Mouse (Mus musculus) CH12.LX (cell line): ENCODE data around the gene Mmp15. TPM values are rescaled to one million over a fixed set of nuclear protein-coding genes. Genes with fewer than 3 reads are reported as not detected.

Experiments used
- DNase-seq: peaks from one replicate; pipeline ENCODE4 v3.0.0-alpha.2; 2013; ENCODE audit errors: extremely low read depth
- H3K27ac ChIP-seq: 2 replicates; pipeline ENCODE4 v1.5.1; 2012; ENCODE audit warnings: low read depth, mild to moderate bottlenecking, control low read depth, moderate library complexity; ENCODE audit not compliant: insufficient read depth
- H3K27me3 ChIP-seq: replicated peaks from 2 replicates; pipeline ENCODE3; 2012; ENCODE audit warnings: inconsistent platforms
- H3K36me3 ChIP-seq, 2 experiments: replicated peaks in 1 of 2; 2 replicates each; pipeline versions ENCODE3 to v1.6.1; 2012; ENCODE audit warnings: inconsistent platforms in 1 of 2, low read length in 1 of 2, mild to moderate bottlenecking in 1 of 2, mixed read lengths in 1 of 2, moderate library complexity in 1 of 2; ENCODE audit not compliant: control insufficient read depth in 1 of 2, insufficient read depth in 1 of 2
- H3K4me1 ChIP-seq, 2 experiments: 2 replicates each; pipeline ENCODE4 v1.6.1; 2012; ENCODE audit warnings: inconsistent platforms in 1 of 2, moderate library complexity in 1 of 2; ENCODE audit not compliant: insufficient read depth in 2 of 2, control insufficient read depth in 1 of 2
- H3K4me2 ChIP-seq: 2 replicates; pipeline ENCODE4 v1.6.1; 2012; ENCODE audit warnings: low read depth, mild to moderate bottlenecking, control low read depth; ENCODE audit not compliant: poor library complexity, insufficient read depth, severe bottlenecking
- H3K4me3 ChIP-seq, 3 experiments: fragments of 150-350 bp in 1 of 3; sonication (generic) in 1 of 3; replicated peaks in 1 of 3; 2 replicates each; pipeline versions ENCODE3 to v1.5.1; 2011 to 2012; ENCODE audit warnings: low read depth in 2 of 3, low read length in 2 of 3, mild to moderate bottlenecking in 2 of 3, moderate library complexity in 2 of 3, control low read depth in 1 of 3, improper control_type of control experiment in 1 of 3, inconsistent platforms in 1 of 3, mixed read lengths in 1 of 3; ENCODE audit not compliant: poor library complexity in 1 of 3
- H3K79me2 ChIP-seq: replicated peaks from 2 replicates; pipeline ENCODE4 v1.6.1; 2012; ENCODE audit warnings: mild to moderate bottlenecking, moderate library complexity; ENCODE audit not compliant: control insufficient read depth, poor library complexity, insufficient read depth, severe bottlenecking; ENCODE audit errors: extremely low read depth
- H3K9ac ChIP-seq: 2 replicates; pipeline ENCODE4 v1.6.1; 2012; ENCODE audit warnings: low read depth, mild to moderate bottlenecking, control low read depth, moderate library complexity; ENCODE audit not compliant: insufficient read depth
- H3K9me3 ChIP-seq: replicated peaks from 2 replicates; pipeline ENCODE3; 2012; ENCODE audit warnings: low read length, inconsistent platforms, mixed read lengths
- CHD1 ChIP-seq: IDR thresholded peaks from 2 replicates; pipeline ENCODE4 v1.6.1; 2012; ENCODE audit warnings: low read depth, low read length, improper control_type of control experiment, inconsistent platforms
- CTCF ChIP-seq, 2 experiments: IDR thresholded peaks in 1 of 2; conservative IDR thresholded peaks in 1 of 2; 2 replicates each; pipeline ENCODE4 v1.5.1; 2011 to 2012; ENCODE audit warnings: low read depth in 2 of 2, low read length in 2 of 2, improper control_type of control experiment in 1 of 2, inconsistent platforms in 1 of 2, mild to moderate bottlenecking in 1 of 2, moderate library complexity in 1 of 2
- ELF1 ChIP-seq: IDR thresholded peaks from 2 replicates; pipeline ENCODE4 v1.6.1; 2014; ENCODE audit warnings: low read depth, mild to moderate bottlenecking, inconsistent platforms, low read length, improper control_type of control experiment
- EP300 ChIP-seq: IDR thresholded peaks from 2 replicates; pipeline ENCODE4 v1.6.1; 2011; ENCODE audit warnings: low read length, improper control_type of control experiment
- ETS1 ChIP-seq: conservative IDR thresholded peaks from 2 replicates; pipeline ENCODE4 v1.6.1; 2012; ENCODE audit warnings: low read depth, mild to moderate bottlenecking, inconsistent platforms, low read length, improper control_type of control experiment, moderate library complexity
- GABPA ChIP-seq: IDR thresholded peaks from 2 replicates; pipeline ENCODE4 v1.6.1; 2012; ENCODE audit warnings: low read depth, low read length, improper control_type of control experiment, inconsistent platforms; ENCODE audit not compliant: insufficient replicate concordance
- IRF4 ChIP-seq: IDR thresholded peaks from 2 replicates; pipeline ENCODE4 v1.6.1; 2014; ENCODE audit warnings: low read depth, mild to moderate bottlenecking, inconsistent platforms, low read length, improper control_type of control experiment
- JUND ChIP-seq: conservative IDR thresholded peaks from 2 replicates; pipeline ENCODE4 v1.6.1; 2011; ENCODE audit warnings: low read depth, low read length, improper control_type of control experiment
- KAT2A ChIP-seq: IDR thresholded peaks from 2 replicates; pipeline ENCODE4 v1.6.1; 2012; ENCODE audit warnings: low read length, improper control_type of control experiment, inconsistent platforms; ENCODE audit not compliant: insufficient replicate concordance
- MAFK ChIP-seq: IDR thresholded peaks from 2 replicates; pipeline ENCODE4 v1.6.1; 2011; ENCODE audit warnings: low read length, improper control_type of control experiment; ENCODE audit not compliant: insufficient replicate concordance
- MAX ChIP-seq: IDR thresholded peaks from 2 replicates; pipeline ENCODE4 v1.6.1; 2011; ENCODE audit warnings: low read length, improper control_type of control experiment
- MAZ ChIP-seq: IDR thresholded peaks from 2 replicates; pipeline ENCODE4 v1.6.1; 2012; ENCODE audit warnings: low read depth, mild to moderate bottlenecking, inconsistent platforms, low read length, improper control_type of control experiment, moderate library complexity
- MEF2A ChIP-seq: IDR thresholded peaks from 2 replicates; pipeline ENCODE4 v1.6.1; 2014; ENCODE audit warnings: low read depth, mild to moderate bottlenecking, inconsistent platforms, low read length, improper control_type of control experiment, borderline replicate concordance
- MXI1 ChIP-seq: IDR thresholded peaks from 2 replicates; pipeline ENCODE4 v1.6.1; 2011; ENCODE audit warnings: mild to moderate bottlenecking, low read depth, low read length, improper control_type of control experiment
- NELFE ChIP-seq: IDR thresholded peaks from 2 replicates; pipeline ENCODE4 v1.6.1; 2011; ENCODE audit warnings: low read depth, low read length, improper control_type of control experiment
- NRF1 ChIP-seq: IDR thresholded peaks from 2 replicates; pipeline ENCODE4 v1.6.1; 2014; ENCODE audit warnings: low read depth, mild to moderate bottlenecking, inconsistent platforms, low read length, improper control_type of control experiment, moderate library complexity
- PAX5 ChIP-seq: IDR thresholded peaks from 2 replicates; pipeline ENCODE4 v1.6.1; 2012; ENCODE audit warnings: low read length, inconsistent platforms, mixed read lengths
- POLR2A ChIP-seq: IDR thresholded peaks from 2 replicates; pipeline ENCODE4 v1.6.1; 2011; ENCODE audit warnings: low read depth, mild to moderate bottlenecking, improper control_type of control experiment, low read length
- RAD21 ChIP-seq: IDR thresholded peaks from 2 replicates; pipeline ENCODE4 v1.6.1; 2011; ENCODE audit warnings: low read depth, mild to moderate bottlenecking, low read length, improper control_type of control experiment, moderate library complexity
- RCOR1 ChIP-seq: conservative IDR thresholded peaks from 2 replicates; pipeline ENCODE4 v1.6.1; 2012; ENCODE audit warnings: low read depth, mild to moderate bottlenecking, inconsistent platforms, low read length, improper control_type of control experiment
- SIN3A ChIP-seq: IDR thresholded peaks from 2 replicates; pipeline ENCODE4 v1.6.1; 2012; ENCODE audit warnings: low read length, improper control_type of control experiment, inconsistent platforms
- TBP ChIP-seq: conservative IDR thresholded peaks from 2 replicates; pipeline ENCODE4 v1.6.1; 2011; ENCODE audit warnings: low read depth, low read length, improper control_type of control experiment
- TCF12 ChIP-seq: IDR thresholded peaks from 2 replicates; pipeline ENCODE4 v1.6.1; 2014; ENCODE audit warnings: low read depth, mild to moderate bottlenecking, inconsistent platforms, low read length, improper control_type of control experiment
- USF1 ChIP-seq: IDR thresholded peaks from 2 replicates; pipeline ENCODE4 v1.6.1; 2014; ENCODE audit warnings: low read depth, mild to moderate bottlenecking, inconsistent platforms, low read length, improper control_type of control experiment
- USF2 ChIP-seq: conservative IDR thresholded peaks from 2 replicates; pipeline ENCODE4 v1.6.1; 2011; ENCODE audit warnings: low read depth, low read length, improper control_type of control experiment
- ZC3H11A ChIP-seq: IDR thresholded peaks from 2 replicates; pipeline ENCODE4 v1.6.1; 2012; ENCODE audit warnings: low read depth, mild to moderate bottlenecking, inconsistent platforms, low read length, improper control_type of control experiment
- ZKSCAN1 ChIP-seq: IDR thresholded peaks from 2 replicates; pipeline ENCODE4 v1.6.1; 2012; ENCODE audit warnings: low read depth, inconsistent platforms, low read length, improper control_type of control experiment, borderline replicate concordance
- ZNF384 ChIP-seq: IDR thresholded peaks from 2 replicates; pipeline ENCODE4 v1.6.1; 2012; ENCODE audit warnings: low read depth, low read length, improper control_type of control experiment, inconsistent platforms
- dilution Hi-C: fragments of 300-500 bp; cut with MboI; formaldehyde crosslinking; loops from 2 replicates; pipeline ENCODE4 v1.14.3; 2020; ENCODE audit warnings: low sequenced_read_pairs; ENCODE audit not compliant: extremely low pct_unique_long_range_greater_than_20kb, extremely low pct_ligation_motif_present
- in situ Hi-C: fragments of 300-500 bp; cut with MboI; formaldehyde crosslinking; loops from 3 replicates; pipeline ENCODE4 v1.14.3; 2019; ENCODE audit warnings: low sequenced_read_pairs, low pct_ligation_motif_present, low pct_unique_long_range_greater_than_20kb, mixed read lengths
- polyA plus RNA-seq: library from polyadenylated mRNA; unstranded; fragments of >175 nt; gene quantifications from 2 replicates; pipeline ENCODE4 v1.2.1, GENCODE M21; 2012; ENCODE audit warnings: low read depth; ENCODE audit not compliant: insufficient read length
- total RNA-seq, 2 experiments: library from RNA; depleted of rRNA; stranded (reverse); fragments of 300-350 nt in 1 of 2; fragments of >200 nt in 1 of 2; gene quantifications; 2 replicates each; pipeline ENCODE4 v1.2.3; 2012 to 2014

Gene Mmp15
- total and polyA plus RNA-seq, 3 experiments = 0.04 to 0.44 TPM; not detected in 1

- Histone ChIP-seq H3K79me2 (no peaks in the 10 kb centered on the region), H3K36me3 (no peaks in the 10 kb centered on the region), H3K4me1 (peaks cover 3 to 23% of the 10 kb centered on the region in 2 experiments), H3K4me3 (no peak overlapping the region), H3K9me3 (peaks cover 5% of the 10 kb centered on the region), H3K27me3 (no peaks in the 10 kb centered on the region), H3K27ac (no peak overlapping the region)
- in situ Hi-C loops = no loop called here
- peak; percentile 34 for DNase-seq
- dilution Hi-C loops = no loop called here
- TF ChIP-seq ZNF384 = no peak
- TF ChIP-seq USF1 = no peak
- TF ChIP-seq ELF1 = peak; percentile 46
- peak; percentile 54; the same call in 1 of the 2 replicates for TF ChIP-seq MEF2A
- peak; percentile 60; the same call in 1 of the 2 replicates for TF ChIP-seq MAFK
- no peak for TF ChIP-seq PAX5
- no peak for TF ChIP-seq CTCF (conservative IDR thresholded peaks at IDR 0.05 in 1 of 2, IDR thresholded peaks at IDR 0.05 in 1 of 2; ENCODE audit: low read depth in 2 of 2, low read length in 2 of 2)
- no peak for TF ChIP-seq NRF1
- no peak for TF ChIP-seq RAD21
- TF ChIP-seq KAT2A = no peak
- no peak for TF ChIP-seq USF2
- TF ChIP-seq EP300 = no peak
- TF ChIP-seq IRF4 = no peak
- no peak for TF ChIP-seq TCF12
- TF ChIP-seq JUND = no peak
- no peak for TF ChIP-seq ZC3H11A
- TF ChIP-seq MAX = no peak
- TF ChIP-seq NELFE = no peak
- no peak for TF ChIP-seq ZKSCAN1
- TF ChIP-seq, all 38 proteins: peak for 3
- Histone ChIP-seq H3K9ac (no peak overlapping the region), H3K4me2 (no peak overlapping the region)
Measured at GRCm38 (mm10) chr8:95380953-95381352, 28.9 kb downstream of the Mmp15 start.

- no peaks in the 10 kb centered on the region for H3K36me3 ChIP-seq
- TF ChIP-seq EP300 = no peak
- TF ChIP-seq SIN3A = no peak
- TF ChIP-seq MXI1 = no peak
- TF ChIP-seq PAX5 = no peak
- no peak for TF ChIP-seq JUND
- TF ChIP-seq ZC3H11A = no peak
- TF ChIP-seq ZKSCAN1 = no peak
- TF ChIP-seq ZNF384 = no peak
- TF ChIP-seq CHD1 = no peak
- TF ChIP-seq TCF12 = no peak
- TF ChIP-seq POLR2A = no peak
- TF ChIP-seq RCOR1 = no peak
- TF ChIP-seq ETS1 = no peak
- no peak for TF ChIP-seq TBP
- no peak for TF ChIP-seq USF1
- TF ChIP-seq GABPA = no peak
- TF ChIP-seq MAZ = no peak
- TF ChIP-seq KAT2A = no peak
- H3K27ac ChIP-seq = no peak overlapping the region
- dilution Hi-C loops (no loop called here), in situ Hi-C loops (no loop called here)
- H3K4me1 ChIP-seq = peaks cover 3 to 24% of the 10 kb centered on the region in 2 experiments
- no peak overlapping the region for H3K4me3 ChIP-seq
- H3K79me2 ChIP-seq = no peaks in the 10 kb centered on the region
- no peak overlapping the region for H3K9ac ChIP-seq
- no peak overlapping the region for H3K4me2 ChIP-seq
- no peak for DNase-seq
- H3K9me3 ChIP-seq = peaks cover 5% of the 10 kb centered on the region
- no peaks in the 10 kb centered on the region for H3K27me3 ChIP-seq
Measured at GRCm38 (mm10) chr8:95381595-95381994, 29.5 kb downstream of the Mmp15 start.
